Mouse (Mus musculus) layer of hippocampus, postnatal 25 days (tissue): ENCODE measurements at regions not wholly inside any gene's neighbourhood (a gene's known extent, or its start where the extent isn't known, plus 50 kb on each side); places are given as distances from the start of the nearest gene placed in this dataset.
"Not testable (repeated sequence)": the region's sequence is repeated elsewhere in the genome, so short reads cannot be mapped to it uniquely, and the experiment has no call there.

Experiments used
- DNase-seq, 2 experiments: peaks; one replicate each; pipeline ENCODE4 v3.0.0; 2022; ENCODE audit warnings: mixed read lengths in 2 of 2, low spot score in 1 of 2; ENCODE audit errors: extremely low spot score in 1 of 2

DNA sequence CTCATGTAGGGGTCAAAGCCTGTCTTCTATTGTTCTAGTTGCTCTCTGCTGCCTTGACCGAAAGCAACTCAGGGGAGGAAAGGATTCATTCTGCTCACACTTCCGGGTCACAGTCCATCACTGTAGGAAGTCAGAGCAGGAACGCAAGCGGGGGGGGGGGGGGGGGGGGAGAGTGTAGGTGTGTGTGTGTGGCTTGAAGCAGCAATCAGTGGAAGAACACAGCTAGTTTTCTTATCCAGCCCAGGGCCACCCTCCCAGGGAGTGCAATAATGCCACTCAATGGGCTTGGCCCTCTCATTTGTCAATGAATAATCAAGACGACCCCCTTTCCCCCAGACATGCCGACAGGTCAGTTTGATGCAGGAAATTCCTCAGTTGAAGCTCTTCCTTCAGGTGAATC is 173.4 kb upstream of the Myt1l start:
- DNase-seq = no peak

DNA sequence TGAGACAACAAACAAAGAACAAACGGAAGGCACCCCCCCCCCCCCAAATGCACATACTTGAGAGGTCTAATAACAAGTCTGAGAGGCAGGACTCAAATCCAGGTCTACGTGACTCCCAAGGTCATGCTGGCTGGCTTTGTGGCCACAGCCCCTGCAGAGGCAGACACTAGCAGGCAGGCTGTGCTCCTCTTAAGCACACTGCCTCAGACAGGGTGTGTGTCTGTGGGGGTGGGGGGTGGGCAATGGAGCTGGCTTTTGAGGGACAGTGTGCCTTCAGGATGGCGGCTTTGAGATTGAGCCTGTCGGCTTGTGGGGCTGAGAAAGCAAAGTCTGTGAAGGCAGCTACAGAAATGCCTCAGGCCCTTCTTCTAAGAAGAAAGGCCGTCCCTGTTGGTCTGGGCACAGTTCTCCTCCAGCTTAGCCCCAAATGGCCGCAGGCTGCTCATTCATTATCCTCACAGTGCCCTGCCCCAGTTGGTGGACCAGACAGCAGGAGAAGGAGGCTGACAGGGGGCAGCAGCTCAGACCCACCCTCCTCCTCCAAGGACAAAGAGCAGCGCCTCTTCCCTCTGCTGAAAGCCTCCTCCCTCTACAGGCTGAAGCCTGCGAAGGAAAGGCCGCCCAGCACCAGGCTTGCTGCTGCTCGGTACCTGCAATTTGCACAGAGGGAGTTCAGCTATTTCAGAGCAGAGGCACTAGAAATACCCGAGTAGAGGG is 171.3 kb upstream of the Myt1l start:
- DNase-seq = no peak

DNA sequence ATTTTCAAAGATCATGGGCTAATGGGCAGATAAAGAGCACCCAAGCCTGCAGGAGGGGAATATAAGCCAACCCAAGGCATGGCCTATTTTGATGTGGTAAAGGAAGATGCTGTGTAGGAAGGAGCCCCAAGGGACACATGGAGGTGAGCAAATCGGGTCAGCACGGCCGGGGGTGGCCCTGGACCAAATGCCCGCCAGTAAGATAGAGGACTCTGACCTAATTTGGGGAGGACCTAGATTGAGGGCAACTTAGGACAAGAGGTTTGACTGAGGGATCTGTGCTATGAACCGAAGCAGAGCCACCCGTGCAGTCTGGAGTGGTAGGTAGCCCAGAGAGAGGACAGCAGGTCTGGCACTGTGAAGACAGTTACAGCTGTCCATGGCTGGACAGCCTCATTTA is 166.9 kb upstream of the Myt1l start:
- DNase-seq = no peak

DNA sequence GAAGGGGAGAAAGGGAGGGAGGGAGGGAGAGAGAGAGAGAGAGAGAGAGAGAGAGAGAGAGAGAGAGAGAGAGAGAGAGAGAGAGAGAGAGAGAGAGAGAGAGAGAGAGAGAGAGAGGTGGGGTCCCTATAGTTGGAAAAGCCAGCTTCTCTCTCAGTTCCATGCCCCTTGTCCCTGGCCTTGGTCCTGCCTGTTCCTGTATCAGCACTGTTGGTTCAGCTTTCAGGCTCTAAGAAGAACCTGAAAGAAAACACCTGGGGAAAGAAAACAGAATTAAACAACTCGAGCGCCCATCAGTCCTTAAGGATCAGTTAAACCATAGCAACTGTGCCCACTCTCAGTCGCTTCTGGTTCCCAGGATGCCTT is 160.5 kb upstream of the Myt1l start:
- not testable (repeated sequence) for DNase-seq

DNA sequence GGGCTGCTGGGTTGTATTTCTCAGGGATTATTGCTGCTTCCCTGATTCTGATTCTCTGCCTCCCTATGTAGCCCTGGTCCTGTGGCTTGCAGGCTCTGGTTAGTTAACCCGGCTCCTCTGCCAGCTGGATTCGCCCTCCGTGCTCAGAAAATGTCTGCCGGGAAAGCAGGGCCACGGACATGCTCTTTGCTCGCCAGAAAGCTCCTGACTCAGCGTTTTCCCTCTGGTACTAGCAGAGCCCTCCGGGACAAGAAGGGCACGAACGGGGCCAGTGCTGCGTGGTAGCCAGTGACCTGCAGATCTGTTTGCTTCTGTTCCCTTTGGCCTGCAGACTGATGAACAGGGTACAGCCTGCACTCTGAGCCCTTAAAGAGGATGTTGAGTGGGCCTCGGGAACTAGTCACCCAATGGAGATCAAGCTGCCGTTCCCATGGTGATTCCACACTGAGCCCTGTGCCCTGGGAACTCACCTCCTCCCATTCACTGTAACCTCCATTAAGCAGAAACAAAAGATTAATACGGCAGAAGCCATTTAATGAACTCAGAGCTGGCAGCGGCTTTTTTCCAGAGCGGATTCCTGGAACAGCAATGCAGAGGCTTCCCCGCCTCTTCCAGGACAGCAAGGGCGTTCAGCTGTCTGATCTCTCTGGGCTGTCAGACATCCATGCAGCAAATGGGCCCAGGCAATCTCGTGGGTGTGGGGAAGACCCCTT is 159.9 kb upstream of the Myt1l start:
- peak; percentile 40 to 51 for DNase-seq

DNA sequence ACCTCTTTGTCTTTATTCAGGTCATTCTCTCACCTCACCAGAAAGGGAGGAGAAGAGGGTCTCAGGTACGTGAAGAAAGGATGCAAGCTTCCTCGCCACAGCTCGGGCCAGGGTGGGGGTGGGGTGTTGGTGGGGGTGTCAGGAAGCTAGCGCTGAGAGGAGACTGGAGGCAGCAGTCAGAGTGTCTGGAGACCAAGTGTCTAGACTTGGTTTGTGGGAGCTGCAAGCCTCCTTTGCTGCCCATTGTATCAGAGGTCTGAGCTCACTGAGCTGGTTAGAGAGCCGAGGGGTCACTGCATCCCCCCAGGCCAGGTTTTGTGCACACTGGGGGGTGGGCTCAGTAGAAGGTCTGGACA is 159.4 kb upstream of the Myt1l start:
- no peak for DNase-seq

DNA sequence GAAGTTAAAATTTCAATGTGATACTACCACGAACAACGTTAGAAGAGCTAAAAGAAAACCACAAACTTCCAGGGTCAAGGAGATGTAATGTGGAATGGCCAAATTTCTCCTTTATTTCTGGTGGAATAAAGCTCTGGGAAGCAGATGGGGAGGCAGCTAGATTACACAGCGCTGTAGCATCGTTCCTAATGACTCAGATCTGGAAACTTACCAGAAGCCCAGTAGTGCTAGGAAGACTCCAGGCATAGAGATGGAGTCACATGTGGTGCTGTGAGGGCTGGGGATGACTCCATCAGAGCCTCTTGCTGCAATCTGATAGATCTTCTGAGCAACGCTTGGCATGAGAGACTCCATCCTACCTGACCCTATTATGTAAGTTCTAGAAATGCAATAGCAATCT is 136.4 kb upstream of the Myt1l start:
- DNase-seq = no peak

DNA sequence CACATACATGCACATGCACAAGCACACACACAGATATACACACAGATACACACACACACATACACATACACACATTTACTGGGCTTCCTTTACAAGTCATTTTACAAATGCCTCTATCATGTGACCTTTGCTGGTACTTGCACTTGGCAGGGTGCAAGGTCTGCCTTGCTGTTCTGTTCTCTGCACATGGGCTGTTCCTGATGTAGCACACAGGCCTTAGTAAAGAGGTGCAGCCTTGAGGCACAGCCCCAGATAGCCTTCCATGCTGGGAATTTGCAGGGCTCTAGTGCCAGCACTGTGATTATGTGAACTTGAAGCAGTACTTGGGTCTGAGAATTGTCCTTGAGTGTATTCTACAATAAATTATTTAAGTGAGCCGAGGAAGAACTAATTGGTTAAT is 133.9 kb upstream of the Myt1l start:
- no peak for DNase-seq

DNA sequence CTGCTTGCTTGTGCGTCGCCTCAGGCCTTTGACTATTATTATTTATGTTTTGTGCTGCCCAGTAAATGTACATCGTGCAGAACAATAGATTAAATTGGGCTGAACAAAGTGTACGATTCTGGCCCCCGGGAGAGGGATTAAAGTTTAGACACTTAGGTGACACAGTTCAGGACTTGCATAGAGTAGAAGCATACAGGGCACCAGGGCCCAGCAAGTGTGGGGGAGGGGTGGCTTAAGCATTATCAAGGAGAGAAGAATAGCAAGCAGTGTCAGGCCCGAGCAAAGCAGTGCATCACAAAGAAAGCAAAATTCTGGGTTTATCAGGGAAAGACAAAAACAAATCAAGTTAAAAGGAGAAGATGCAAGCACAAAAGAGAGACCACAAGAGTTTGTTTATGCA is 133.3 kb upstream of the Myt1l start:
- no peak for DNase-seq

DNA sequence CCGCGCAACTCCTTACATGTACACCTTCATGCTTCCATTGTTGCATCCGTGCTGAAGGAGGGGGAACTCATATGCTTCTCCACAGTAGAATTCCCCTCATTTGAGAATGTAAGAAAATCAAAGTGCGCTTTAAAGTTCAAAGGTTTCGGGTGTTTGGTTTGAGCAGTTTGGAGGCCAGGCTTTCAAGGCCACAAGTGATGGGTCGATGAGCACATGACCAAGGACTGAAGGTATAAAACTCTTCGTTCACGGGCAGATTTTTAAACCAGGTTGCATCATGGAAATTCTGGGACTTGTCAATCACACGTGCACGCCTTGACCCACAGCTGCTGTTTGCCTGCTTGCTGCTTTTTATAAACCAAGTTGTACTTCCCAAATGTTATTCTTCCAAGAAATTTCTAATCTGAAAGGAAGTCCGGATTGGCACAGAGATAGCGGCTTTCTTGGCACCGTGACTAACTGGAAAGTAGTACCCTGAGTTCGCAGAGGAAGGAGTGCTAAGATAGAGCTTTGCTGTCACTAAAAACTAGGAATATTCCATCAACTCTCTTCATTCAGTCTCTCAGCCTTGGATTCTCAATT is 132.7 kb upstream of the Myt1l start:
- no peak for DNase-seq

DNA sequence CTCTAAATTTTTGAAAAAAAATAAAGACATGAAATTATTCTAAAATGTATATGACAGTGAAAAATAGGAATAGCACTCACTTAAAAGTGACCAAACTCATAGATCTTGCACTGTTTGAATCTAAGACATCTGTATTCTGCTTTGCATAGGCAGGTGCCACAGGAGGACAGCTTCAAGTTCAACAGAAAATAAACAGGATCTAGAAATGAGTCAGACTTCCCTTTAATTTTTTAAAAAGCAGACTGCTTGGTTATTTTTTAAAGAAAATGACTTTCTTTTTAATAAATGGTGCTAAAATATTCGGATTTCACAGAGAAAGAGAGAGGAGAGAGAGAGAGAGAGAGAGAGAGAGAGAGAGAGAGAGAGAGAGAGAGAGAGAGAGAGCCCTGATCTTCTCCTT is 123.8 kb upstream of the Myt1l start:
- DNase-seq = no peak

DNA sequence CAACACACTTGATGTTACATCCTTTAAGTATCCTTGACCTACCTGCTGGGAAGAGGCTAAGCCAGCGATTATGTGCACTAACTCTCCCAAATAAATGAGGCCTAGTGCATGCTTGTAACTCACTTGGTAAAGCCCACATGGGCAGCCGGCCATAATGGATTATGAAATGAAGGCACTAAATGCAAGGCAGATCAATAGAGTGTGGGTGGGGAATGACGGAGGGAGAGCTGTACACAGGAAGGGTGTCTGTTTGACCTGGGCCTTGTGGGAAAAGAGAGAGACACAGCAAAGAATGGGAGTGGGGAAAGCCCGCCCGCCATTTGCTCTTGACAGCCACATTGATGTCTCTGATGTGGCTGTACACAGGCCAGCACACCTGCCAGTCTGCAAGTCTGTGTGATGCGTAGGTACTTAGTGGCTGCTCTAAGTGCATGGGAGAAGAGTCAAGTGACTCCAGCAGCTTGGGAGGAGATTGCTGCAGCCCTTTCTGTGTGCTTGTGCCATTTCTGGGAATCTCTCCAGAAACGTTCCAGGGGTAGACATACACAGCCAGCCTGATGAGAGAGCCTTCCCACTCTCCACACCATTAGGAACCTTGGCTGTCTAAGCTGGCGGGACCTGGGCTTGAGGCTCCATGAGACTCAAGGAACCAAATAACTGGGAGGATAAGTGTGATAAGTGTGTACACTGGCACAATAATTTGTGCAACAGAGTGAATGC is 118.7 kb upstream of the Myt1l start:
- DNase-seq = no peak

DNA sequence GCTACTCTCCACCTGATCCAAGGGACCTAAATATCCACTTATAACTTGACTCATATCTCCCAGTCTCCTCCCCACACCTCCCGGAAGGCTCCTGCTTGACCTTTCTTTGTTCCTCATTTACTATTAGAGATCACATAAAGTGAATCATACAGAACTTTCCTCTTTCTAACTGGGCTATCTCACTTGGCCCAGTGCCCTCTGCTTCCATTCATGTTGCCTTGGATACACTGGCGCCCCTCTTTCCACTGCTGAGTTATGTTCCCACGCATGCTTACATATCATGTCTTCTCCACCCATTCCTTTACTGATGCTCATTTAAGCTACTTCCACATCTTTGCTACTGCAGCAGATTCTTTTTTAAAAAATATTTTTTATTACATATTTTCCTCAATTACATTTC is 94.2 kb upstream of the Myt1l start:
- DNase-seq = no peak

DNA sequence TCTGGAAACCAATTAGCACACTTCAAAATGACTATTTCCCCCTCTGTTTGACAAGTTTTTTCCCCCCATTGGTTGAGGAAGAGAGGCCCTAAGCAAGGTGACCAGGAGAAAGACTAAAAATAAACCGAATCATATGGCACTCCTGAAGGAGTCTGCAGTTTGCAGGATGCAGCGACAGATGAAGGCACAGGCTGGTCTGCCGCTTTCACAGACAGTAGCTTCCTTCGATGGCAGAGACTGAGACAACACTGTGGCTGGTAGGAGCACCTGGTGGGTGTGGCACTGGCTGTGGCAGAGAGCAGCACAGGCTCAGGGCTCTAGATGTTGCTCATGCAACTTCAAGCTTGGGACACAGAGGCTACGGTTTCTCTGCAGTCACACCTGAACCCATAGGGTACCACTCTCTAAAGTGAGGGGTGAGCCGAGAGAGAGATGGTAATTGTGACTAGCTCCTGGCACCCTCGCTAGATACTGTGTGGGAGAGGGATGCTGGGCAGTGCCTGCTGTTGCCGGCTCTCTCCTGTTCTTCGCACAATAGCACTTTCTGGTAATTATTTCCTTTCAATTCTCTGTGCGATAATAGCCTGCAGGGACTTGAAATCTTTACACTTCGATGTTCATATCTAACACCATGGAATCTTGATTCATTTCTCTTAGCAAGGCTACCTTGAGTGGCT is 88.7 kb upstream of the Myt1l start:
- DNase-seq = peak; percentile 16 to 26

DNA sequence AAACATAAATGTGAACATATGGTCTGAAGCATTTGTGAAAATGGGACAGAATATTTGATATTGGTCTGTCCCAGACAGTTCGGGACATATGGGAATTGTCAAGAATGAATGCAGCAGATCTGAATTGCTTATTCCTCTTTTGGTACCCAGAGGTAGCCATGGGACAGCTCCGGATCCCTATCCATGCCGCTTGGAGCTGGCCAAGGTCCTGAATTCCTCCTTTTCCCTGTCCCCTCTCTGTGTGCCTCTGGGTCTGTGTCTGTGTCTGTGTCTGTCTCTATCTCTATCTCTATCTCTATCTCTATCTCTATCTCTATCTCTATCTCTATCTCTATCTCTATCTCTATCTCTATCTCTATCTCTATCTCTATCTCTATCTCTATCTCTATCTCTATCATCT is 63.0 kb upstream of the Myt1l start:
- DNase-seq = peak in 1 of 2 experiments; percentile 38
